Mouse (Mus musculus) heart, embryonic 14.5 days (tissue): Measurements from ENCODE around the gene Met. TPM values are rescaled to one million over a fixed set of nuclear protein-coding genes. Genes with fewer than 3 reads are reported as not detected.

Source experiments
- ATAC-seq: fragments of 200-750 bp; cut with Nextera tagmentation; 2 replicates; pipeline ENCODE4 v1.8.0; 2017; ENCODE audit warnings: low read depth, moderate TSS enrichment; ENCODE audit not compliant: insufficient number of reproducible peaks, insufficient read depth, low FRiP score
- H3K27ac ChIP-seq, 2 experiments: fragments of 200-500 bp in 1 of 2; fragments of 300-500 bp in 1 of 2; sonication (generic) in 1 of 2; replicated peaks in 1 of 2; 2 replicates each; pipeline ENCODE4 v1.5.1; 2012 to 2014; ENCODE audit warnings: low read depth in 2 of 2, low read length in 2 of 2, control low read depth in 1 of 2, mild to moderate bottlenecking in 1 of 2, mixed read lengths in 1 of 2; ENCODE audit not compliant: control insufficient read depth in 1 of 2, insufficient read depth in 1 of 2
- H3K27me3 ChIP-seq: fragments of 300-500 bp; sonication (generic); 2 replicates; pipeline ENCODE4 v1.6.1; 2014; ENCODE audit warnings: mild to moderate bottlenecking, low read length, control low read depth; ENCODE audit not compliant: control insufficient read depth, insufficient read depth
- H3K36me3 ChIP-seq: fragments of 300-500 bp; sonication (generic); 2 replicates; pipeline ENCODE4 v1.6.1; 2014; ENCODE audit warnings: mild to moderate bottlenecking, control low read depth, low read length, mixed read lengths; ENCODE audit not compliant: control insufficient read depth, insufficient read depth
- H3K4me1 ChIP-seq, 2 experiments: fragments of 200-500 bp in 1 of 2; fragments of 300-500 bp in 1 of 2; sonication (generic) in 1 of 2; 2 replicates each; pipeline ENCODE4 v1.6.1; 2012 to 2014; ENCODE audit warnings: low read length in 2 of 2, control low read depth in 1 of 2, mixed read lengths in 1 of 2; ENCODE audit not compliant: control insufficient read depth in 2 of 2, insufficient read depth in 2 of 2
- H3K4me2 ChIP-seq: fragments of 300-500 bp; sonication (generic); 2 replicates; pipeline ENCODE4 v1.6.1; 2014; ENCODE audit warnings: mild to moderate bottlenecking, low read length
- H3K4me3 ChIP-seq, 2 experiments: fragments of 200-500 bp in 1 of 2; fragments of 300-500 bp in 1 of 2; sonication (generic) in 1 of 2; 2 replicates each; pipeline ENCODE4 v1.5.1; 2012 to 2014; ENCODE audit warnings: low read length in 2 of 2, mild to moderate bottlenecking in 2 of 2, control low read depth in 1 of 2, low read depth in 1 of 2, moderate library complexity in 1 of 2; ENCODE audit not compliant: control insufficient read depth in 1 of 2, insufficient read depth in 1 of 2
- H3K9ac ChIP-seq: fragments of 300-500 bp; sonication (generic); 2 replicates; pipeline ENCODE4 v1.6.1; 2014; ENCODE audit warnings: mild to moderate bottlenecking, low read length
- H3K9me3 ChIP-seq: fragments of 300-500 bp; sonication (generic); 2 replicates; pipeline ENCODE4 v1.6.1; 2016; ENCODE audit warnings: low read length, control low read depth; ENCODE audit not compliant: control insufficient read depth
- WGBS: fragments of 180-500 bp; shearing (Covaris S2); extraction: QIAGEN DNeasy Blood & Tissue Kit; methylation state at CpG from one replicate; pipeline ENCODE4 v1.1.7; 2014; 5-methylcytosine and 5-hydroxymethylcytosine counted together
- polyA plus RNA-seq: library from polyadenylated mRNA; unstranded; fragments of >200 nt; fragmentation: Nextera tagmentation; extraction: Ambion mirVana; gene quantifications from 2 replicates; pipeline ENCODE4 v1.2.1, GENCODE M21; 2014

Met gene
- polyA plus RNA-seq, 1 experiment from 2014 or later: 3.2 TPM

DNA sequence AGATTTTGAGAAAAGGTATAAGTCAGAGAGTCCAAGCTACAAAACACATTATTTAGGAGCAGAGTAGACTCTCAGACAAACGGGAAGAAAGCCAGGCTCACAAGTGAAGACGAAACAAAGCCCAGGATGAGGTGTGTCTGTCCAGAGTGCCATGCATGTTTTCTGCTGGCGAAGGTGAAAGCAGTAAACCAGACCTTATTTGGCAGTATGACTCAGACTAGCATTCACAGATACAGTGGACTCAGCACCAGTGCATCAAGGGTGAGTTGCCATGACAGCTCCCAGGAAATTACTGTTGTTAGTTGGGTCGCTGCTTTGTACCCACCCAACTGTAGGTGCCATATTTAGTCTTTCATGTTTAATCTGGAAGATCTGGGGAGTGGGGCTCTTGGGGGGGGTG is 149.1 kb downstream of the Met start:
- no peak overlapping the region for H3K4me2 ChIP-seq
- no peaks in the 10 kb centered on the region for H3K27me3 ChIP-seq
- no peaks in the 10 kb centered on the region for H3K36me3 ChIP-seq
- 75% methylated on average over 4 of the region's 4 CpGs for WGBS
- H3K4me1 ChIP-seq: no peaks in the 10 kb centered on the region
- ATAC-seq: no peak
- H3K9me3 ChIP-seq: no peaks in the 10 kb centered on the region
- no peak overlapping the region for H3K4me3 ChIP-seq
- H3K27ac ChIP-seq: no peak overlapping the region
- no peak overlapping the region for H3K9ac ChIP-seq

DNA sequence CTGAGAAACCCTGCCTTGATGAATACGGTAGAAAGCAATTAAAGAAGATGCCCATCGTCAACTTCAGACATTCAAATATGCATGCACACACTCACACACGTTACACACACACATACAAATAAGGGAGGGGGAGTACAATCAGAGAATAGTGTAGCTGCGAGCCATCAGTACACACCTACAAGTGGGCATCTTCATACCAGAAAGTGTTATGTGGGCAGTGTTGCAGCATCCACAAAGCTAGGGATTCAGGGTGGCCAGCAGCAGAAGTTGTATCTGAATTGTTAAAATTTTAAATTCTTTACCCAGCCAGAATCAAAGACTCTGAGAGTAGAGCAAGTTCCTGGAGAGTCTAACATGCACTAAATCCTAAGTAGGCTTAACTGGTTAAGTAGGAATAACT is 157.2 kb downstream of the Met start:
- Histone ChIP-seq H3K9ac (no peak overlapping the region), H3K9me3 (peaks cover 4% of the 10 kb centered on the region; the same call in 1 of the 2 replicates), H3K27me3 (no peaks in the 10 kb centered on the region), H3K27ac (no peak overlapping the region), H3K36me3 (no peaks in the 10 kb centered on the region), H3K4me3 (no peak overlapping the region), H3K4me1 (no peaks in the 10 kb centered on the region), H3K4me2 (no peak overlapping the region)
- WGBS: 79% methylated on average over 4 of the region's 4 CpGs
- no peak for ATAC-seq

DNA sequence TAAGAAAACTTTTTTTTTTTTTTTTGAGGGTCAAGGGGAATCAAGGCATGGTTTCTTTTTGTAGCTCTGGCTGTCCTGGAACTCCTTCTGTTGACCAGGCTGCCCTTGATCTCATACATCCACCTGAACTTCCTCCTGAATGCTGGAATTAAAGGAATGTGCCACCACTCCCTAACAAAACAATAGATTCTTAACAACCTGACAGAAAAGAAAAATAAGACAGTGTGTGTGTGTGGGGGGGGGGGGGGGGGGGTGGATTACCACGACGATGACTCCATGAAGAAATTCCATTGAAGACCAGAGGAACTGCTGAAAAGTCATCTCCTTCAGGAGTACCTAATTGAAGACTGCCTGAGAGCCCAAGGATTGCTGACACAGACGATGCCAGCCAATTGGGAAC is 157.8 kb downstream of the Met start:
- no peak for ATAC-seq
- H3K27ac ChIP-seq: no peak overlapping the region
- 56% methylated on average over 3 of the region's 3 CpGs for WGBS

More for the DNA sequence above, 157.8 kb downstream of the Met start:
- no peak overlapping the region for H3K9ac ChIP-seq
- H3K27me3 ChIP-seq: no peaks in the 10 kb centered on the region
- H3K4me1 ChIP-seq: no peaks in the 10 kb centered on the region
- H3K9me3 ChIP-seq: peaks cover 4% of the 10 kb centered on the region; the same call in 1 of the 2 replicates
- H3K4me2 ChIP-seq: no peak overlapping the region
- H3K4me3 ChIP-seq: no peak overlapping the region
- no peaks in the 10 kb centered on the region for H3K36me3 ChIP-seq

Other genes starting within 250 kb of the Met start
- gene Cav2, start 182.6 kb upstream of the Met start, polyA plus RNA-seq: 34.2 and 35.8 TPM in 2 replicates
- gene Cav1, start 157.5 kb upstream of the Met start, polyA plus RNA-seq: 287 and 313 TPM in 2 replicates
- gene Capza2, start 172.4 kb downstream of the Met start, polyA plus RNA-seq: 238 and 240 TPM in 2 replicates
- 31.6 TPM in 2 replicates for gene St7, start 229.1 kb downstream of the Met start, polyA plus RNA-seq